Mouse (Mus musculus) liver, embryonic 14.5 days (tissue): ENCODE measurements around the gene Myog. TPM values are rescaled to one million over a fixed set of nuclear protein-coding genes. Genes with fewer than 3 reads are reported as not detected.

Experiments
- ATAC-seq: fragments of 200-750 bp; cut with Nextera tagmentation; 2 replicates; pipeline ENCODE4 v1.8.0; 2017; ENCODE audit warnings: moderate number of reproducible peaks, mild to moderate bottlenecking, moderate library complexity; ENCODE audit not compliant: insufficient read depth
- DNase-seq, 3 experiments: peaks; one replicate each; pipeline ENCODE4 v3.0.0-alpha.2; 2012 to 2013; ENCODE audit warnings: low read depth in 3 of 3, low spot score in 3 of 3
- H3K27ac ChIP-seq: fragments of 300-500 bp; sonication (generic); 2 replicates; pipeline ENCODE4 v1.5.1; 2014; ENCODE audit warnings: moderate library complexity, mild to moderate bottlenecking, control low read depth, inconsistent platforms
- H3K27me3 ChIP-seq: fragments of 300-500 bp; sonication (generic); 2 replicates; pipeline ENCODE4 v1.6.1; 2014; ENCODE audit warnings: mild to moderate bottlenecking, low read length, moderate library complexity; ENCODE audit not compliant: control insufficient read depth, insufficient read depth
- H3K36me3 ChIP-seq: fragments of 300-500 bp; sonication (generic); replicated peaks from 2 replicates; pipeline ENCODE4 v1.6.1; 2014; ENCODE audit warnings: low read depth; ENCODE audit not compliant: control insufficient read depth, insufficient read depth
- H3K4me1 ChIP-seq, 2 experiments: fragments of 200-500 bp in 1 of 2; fragments of 300-500 bp in 1 of 2; sonication (generic) in 1 of 2; replicated peaks; 2 replicates each; pipeline ENCODE4 v1.6.1; 2012 to 2014; ENCODE audit warnings: antibody characterized with exemption in 1 of 2, inconsistent platforms in 1 of 2, low read length in 1 of 2; ENCODE audit not compliant: control insufficient read depth in 2 of 2, insufficient read depth in 2 of 2
- H3K4me2 ChIP-seq: fragments of 300-500 bp; sonication (generic); 2 replicates; pipeline ENCODE4 v1.6.1; 2014; ENCODE audit warnings: low read depth, mild to moderate bottlenecking, control low read depth, moderate library complexity
- H3K4me3 ChIP-seq, 2 experiments: fragments of 200-500 bp in 1 of 2; fragments of 300-500 bp in 1 of 2; sonication (generic) in 1 of 2; 2 replicates each; pipeline ENCODE4 v1.5.1; 2012 to 2014; ENCODE audit warnings: low read depth in 2 of 2, low read length in 2 of 2, mild to moderate bottlenecking in 2 of 2, control low read depth in 1 of 2, inconsistent platforms in 1 of 2, moderate library complexity in 1 of 2; ENCODE audit not compliant: insufficient read depth in 1 of 2
- H3K9ac ChIP-seq: fragments of 300-500 bp; sonication (generic); replicated peaks from 2 replicates; pipeline ENCODE4 v1.6.1; 2014; ENCODE audit warnings: mild to moderate bottlenecking, control low read depth, moderate library complexity
- H3K9me3 ChIP-seq: fragments of 300-500 bp; sonication (generic); 2 replicates; pipeline ENCODE4 v1.6.1; 2016; ENCODE audit warnings: low read length, mixed read lengths; ENCODE audit not compliant: control insufficient read depth
- CTCF ChIP-seq: IDR thresholded peaks from 2 replicates; pipeline ENCODE4 v1.5.1; 2016; ENCODE audit warnings: antibody characterized with exemption, low read depth, control low read depth
- EP300 ChIP-seq: IDR thresholded peaks from 2 replicates; pipeline ENCODE4 v1.6.1; 2016; ENCODE audit warnings: antibody characterized with exemption, low read depth
- WGBS: fragments of 180-500 bp; shearing (Covaris S2); extraction: QIAGEN DNeasy Blood & Tissue Kit; methylation state at CpG from one replicate; pipeline ENCODE4 v1.1.7; 2014; ENCODE audit not compliant: insufficient replicate concordance; 5-methylcytosine and 5-hydroxymethylcytosine counted together
- polyA plus RNA-seq, 2 experiments: library from polyadenylated mRNA; depleted of rRNA in 1 of 2; stranded (reverse) in 1 of 2; unstranded in 1 of 2; fragments of >200 nt; fragmentation: Nextera tagmentation in 1 of 2; extraction: Ambion mirVana in 1 of 2; gene quantifications; 2 replicates each; pipeline versions ENCODE4 v1.2.1 to v1.2.3; 2012 to 2014

Gene Myog
- polyA plus RNA-seq, 2 experiments, result 0.06 TPM; not detected in 1

GRCm38 (mm10) chr1:134341641-134342277 lies 52.0 kb downstream of the Myog start:
- peaks cover 9% of the 10 kb centered on the region for H3K36me3 ChIP-seq
- WGBS, result 54% methylated on average over 5 of the region's 5 CpGs
- TF ChIP-seq CTCF (no peak), EP300 (no peak)

More at GRCm38 (mm10) chr1:134341641-134342277, 52.0 kb downstream of the Myog start:
- H3K27me3 ChIP-seq, result 0 out of 2 replicates have a peak, but pooled peaks cover 4% of the 10 kb centered on the region
- no peak overlapping the region for H3K9ac ChIP-seq
- no peaks in the 10 kb centered on the region for H3K9me3 ChIP-seq
- DNase-seq, result no peak
- peaks cover 4 to 5% of the 10 kb centered on the region in 2 experiments for H3K4me1 ChIP-seq
- H3K4me3 ChIP-seq, result no peak overlapping the region
- no peak for ATAC-seq
- no peak overlapping the region for H3K4me2 ChIP-seq
- no peak overlapping the region for H3K27ac ChIP-seq

Other genes with a start within 250 kb of the Myog start
- gene Btg2, start 210.9 kb upstream of the Myog start, polyA plus RNA-seq (2012; rRNA removed), result 40.1 and 45.3 TPM in 2 replicates
- 78.2 and 85.2 TPM in 2 replicates for gene Btg2, start 210.9 kb upstream of the Myog start, polyA plus RNA-seq (2014; fragmentation: Nextera tagmentation; extraction: Ambion mirVana)
- 0.08 and 0.09 TPM in 2 replicates for gene Chit1, start 178.7 kb upstream of the Myog start, polyA plus RNA-seq (2012; rRNA removed)
- not detected in 2 replicates for gene Chit1, start 178.7 kb upstream of the Myog start, polyA plus RNA-seq (2014; fragmentation: Nextera tagmentation; extraction: Ambion mirVana)
- 1.3 TPM in 2 replicates for gene Chil1, start 107.8 kb upstream of the Myog start, polyA plus RNA-seq (2012; rRNA removed)
- 2.7 and 3.7 TPM in 2 replicates for gene Chil1, start 107.8 kb upstream of the Myog start, polyA plus RNA-seq (2014; fragmentation: Nextera tagmentation; extraction: Ambion mirVana)
- 0.02 and 0.03 TPM in 2 replicates for gene Mybph, start 96.5 kb upstream of the Myog start, polyA plus RNA-seq (2012; rRNA removed)
- not detected in 2 replicates for gene Mybph, start 96.5 kb upstream of the Myog start, polyA plus RNA-seq (2014; fragmentation: Nextera tagmentation; extraction: Ambion mirVana)
- 0.13 and 0.19 TPM in 2 replicates for gene Adora1, start 54.6 kb upstream of the Myog start, polyA plus RNA-seq (2012; rRNA removed)
- 0.06 and 0.10 TPM in 2 replicates for gene Adora1, start 54.6 kb upstream of the Myog start, polyA plus RNA-seq (2014; fragmentation: Nextera tagmentation; extraction: Ambion mirVana)
- gene Ppfia4, start 42.9 kb downstream of the Myog start, polyA plus RNA-seq (2012; rRNA removed), result 1.2 TPM in 2 replicates
- gene Ppfia4, start 42.9 kb downstream of the Myog start, polyA plus RNA-seq (2014; fragmentation: Nextera tagmentation; extraction: Ambion mirVana), result 1.1 and 1.8 TPM in 2 replicates
- 34.1 and 35.4 TPM in 2 replicates for gene Tmem183a, start 72.0 kb downstream of the Myog start, polyA plus RNA-seq (2012; rRNA removed)
- gene Tmem183a, start 72.0 kb downstream of the Myog start, polyA plus RNA-seq (2014; fragmentation: Nextera tagmentation; extraction: Ambion mirVana), result 49.1 and 59.1 TPM in 2 replicates
- not detected in 2 replicates for gene 4933406M09Rik, start 96.0 kb downstream of the Myog start, polyA plus RNA-seq (2012; rRNA removed)
- not detected in 2 replicates for gene 4933406M09Rik, start 96.0 kb downstream of the Myog start, polyA plus RNA-seq (2014; fragmentation: Nextera tagmentation; extraction: Ambion mirVana)
- gene Cyb5r1, start 115.6 kb downstream of the Myog start, polyA plus RNA-seq (2012; rRNA removed), result 13.0 and 14.9 TPM in 2 replicates
- gene Cyb5r1, start 115.6 kb downstream of the Myog start, polyA plus RNA-seq (2014; fragmentation: Nextera tagmentation; extraction: Ambion mirVana), result 10.8 and 10.9 TPM in 2 replicates
- gene Adipor1, start 125.4 kb downstream of the Myog start, polyA plus RNA-seq (2012; rRNA removed), result 56.1 and 59.6 TPM in 2 replicates
- gene Adipor1, start 125.4 kb downstream of the Myog start, polyA plus RNA-seq (2014; fragmentation: Nextera tagmentation; extraction: Ambion mirVana), result 126 and 134 TPM in 2 replicates
- gene Klhl12, start 165.5 kb downstream of the Myog start, polyA plus RNA-seq (2012; rRNA removed), result 12.1 and 17.9 TPM in 2 replicates
- gene Klhl12, start 165.5 kb downstream of the Myog start, polyA plus RNA-seq (2014; fragmentation: Nextera tagmentation; extraction: Ambion mirVana), result 28.0 and 31.6 TPM in 2 replicates
- gene Rabif, start 204.7 kb downstream of the Myog start, polyA plus RNA-seq (2012; rRNA removed), result 8.9 and 9.7 TPM in 2 replicates
- gene Rabif, start 204.7 kb downstream of the Myog start, polyA plus RNA-seq (2014; fragmentation: Nextera tagmentation; extraction: Ambion mirVana), result 16.8 and 18.2 TPM in 2 replicates